Mouse (Mus musculus) small intestine, adult 2 months (tissue): Measurements from ENCODE around the gene Cenpx. TPM values are rescaled to one million over a fixed set of nuclear protein-coding genes. Genes with fewer than 3 reads are reported as not detected.
A peak's percentile ranks its signal among the peaks of the same experiment; 100 is the strongest.

ENCODE experiments used
- H3K27ac ChIP-seq: fragments of 200-500 bp; 2 replicates; pipeline ENCODE4 v1.5.1; 2012; ENCODE audit warnings: low read depth, low read length, control low read depth, inconsistent platforms; ENCODE audit not compliant: insufficient read depth
- H3K27me3 ChIP-seq: fragments of 200-500 bp; 2 replicates; pipeline ENCODE4 v1.6.1; 2012; ENCODE audit warnings: mild to moderate bottlenecking, moderate library complexity, low read length, inconsistent platforms; ENCODE audit not compliant: control insufficient read depth, insufficient read depth
- H3K36me3 ChIP-seq: fragments of 200-500 bp; 2 replicates; pipeline ENCODE4 v1.6.1; 2012; ENCODE audit warnings: mild to moderate bottlenecking, low read length, control low read depth, inconsistent platforms; ENCODE audit not compliant: control insufficient read depth, insufficient read depth
- H3K4me1 ChIP-seq: fragments of 200-500 bp; 2 replicates; pipeline ENCODE4 v1.6.1; 2012; ENCODE audit warnings: low read length, inconsistent platforms, mixed read lengths; ENCODE audit not compliant: control insufficient read depth, insufficient read depth, insufficient read length
- H3K4me3 ChIP-seq: fragments of 200-500 bp; 2 replicates; pipeline ENCODE4 v1.5.1; 2012; ENCODE audit warnings: low read depth, mild to moderate bottlenecking, control low read depth, inconsistent platforms, low read length, moderate library complexity
- CTCF ChIP-seq: fragments of 200-500 bp; IDR thresholded peaks from 2 replicates; pipeline ENCODE4 v1.5.1; 2012; ENCODE audit warnings: low read depth, mild to moderate bottlenecking, control low read depth, inconsistent platforms, low read length, moderate library complexity, mixed read lengths; ENCODE audit not compliant: insufficient replicate concordance, insufficient read length; ENCODE audit errors: extremely low read depth
- POLR2A ChIP-seq: fragments of 200-500 bp; IDR thresholded peaks from 2 replicates; pipeline ENCODE4 v1.6.1; 2012; ENCODE audit warnings: low read depth, mild to moderate bottlenecking, control low read depth, inconsistent platforms, low read length, moderate library complexity
- WGBS: fragments of 180-500 bp; shearing (Covaris S2); methylation state at CpG from one replicate; pipeline ENCODE4 v1.1.7; 2018; 5-methylcytosine and 5-hydroxymethylcytosine counted together
- polyA plus RNA-seq: library from polyadenylated mRNA; depleted of rRNA; stranded (reverse); fragments of >200 nt; gene quantifications from 2 replicates; pipeline ENCODE4 v1.2.3, GENCODE M21; 2012

Gene Cenpx
- polyA plus RNA-seq, 1 experiment, result 46.2 TPM

- Histone ChIP-seq H3K27ac (no peak overlapping the region), H3K4me3 (no peak overlapping the region), H3K27me3 (no peaks in the 10 kb centered on the region), H3K36me3 (peaks cover 24% of the 10 kb centered on the region), H3K4me1 (peaks cover 16% of the 10 kb centered on the region; the same call in 1 of the 2 replicates)
- TF ChIP-seq POLR2A (no peak), CTCF (no peak)
- 74% methylated on average over 12 of the region's 12 CpGs for WGBS
These were observed 17.9 kb downstream of the Cenpx start for GRCm38 (mm10) chr11:120695641-120696040.

- no peak for TF ChIP-seq CTCF
- TF ChIP-seq POLR2A, result no peak
- Histone ChIP-seq H3K4me1 (peaks cover 16% of the 10 kb centered on the region; the same call in 1 of the 2 replicates), H3K4me3 (no peak overlapping the region), H3K27me3 (no peaks in the 10 kb centered on the region), H3K36me3 (peaks cover 28% of the 10 kb centered on the region), H3K27ac (no peak overlapping the region)
- 55% methylated on average over 4 of the region's 4 CpGs for WGBS
These were observed 18.4 kb downstream of the Cenpx start for GRCm38 (mm10) chr11:120695184-120695583.

- TF ChIP-seq POLR2A, result no peak
- TF ChIP-seq CTCF, result no peak
- no peak overlapping the region for H3K4me3 ChIP-seq
- H3K27me3 ChIP-seq, result no peaks in the 10 kb centered on the region
- H3K36me3 ChIP-seq, result peaks cover 31% of the 10 kb centered on the region
- peak overlapping the region; percentile 92 for H3K27ac ChIP-seq
- 59% methylated on average over 3 of the region's 3 CpGs for WGBS
- peaks cover 16% of the 10 kb centered on the region; the same call in 1 of the 2 replicates for H3K4me1 ChIP-seq
These were observed 20.1 kb downstream of the Cenpx start for GRCm38 (mm10) chr11:120693461-120693860.

DNA sequence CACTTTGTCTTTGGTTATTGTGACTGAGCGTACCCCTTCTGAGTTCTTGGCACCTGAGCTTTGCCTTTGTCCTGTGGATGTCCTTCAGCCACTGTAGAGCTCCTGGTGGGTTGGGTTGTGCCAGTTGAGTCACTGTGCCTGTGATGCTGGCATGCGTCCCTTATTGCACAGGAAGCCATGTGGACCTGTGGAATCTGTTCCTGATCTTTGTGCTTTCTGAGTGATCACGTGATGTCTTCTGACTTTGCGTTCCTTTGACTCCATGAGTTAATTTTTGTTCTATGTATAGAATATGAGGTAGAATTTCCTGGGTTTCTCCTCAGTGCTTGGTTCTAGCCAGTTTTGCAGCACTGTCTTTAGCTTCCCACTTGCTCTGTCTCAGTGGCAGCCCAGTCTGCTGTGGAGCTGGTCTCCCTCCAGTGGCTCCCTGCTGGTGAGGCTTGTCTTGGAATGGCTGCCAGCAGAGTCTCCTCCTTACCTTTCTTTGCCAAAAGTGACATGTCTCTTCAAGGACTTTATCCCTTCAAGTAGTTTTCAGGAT is 21.0 kb downstream of the Cenpx start:
- Histone ChIP-seq H3K36me3 (peaks cover 35% of the 10 kb centered on the region), H3K27ac (peak overlapping the region; percentile 92), H3K27me3 (no peaks in the 10 kb centered on the region), H3K4me3 (no peak overlapping the region), H3K4me1 (peaks cover 16% of the 10 kb centered on the region; the same call in 1 of the 2 replicates)
- WGBS, result 33% methylated on average over 4 of the region's 4 CpGs
- TF ChIP-seq POLR2A (no peak), CTCF (no peak)

- TF ChIP-seq POLR2A (no peak), CTCF (no peak)
- WGBS, result 83% methylated on average over 3 of the region's 3 CpGs
- Histone ChIP-seq H3K36me3 (peaks cover 46% of the 10 kb centered on the region), H3K27me3 (no peaks in the 10 kb centered on the region), H3K27ac (no peak overlapping the region), H3K4me1 (peaks cover 14% of the 10 kb centered on the region; the same call in 1 of the 2 replicates), H3K4me3 (no peak overlapping the region)
These were observed 24.2 kb downstream of the Cenpx start for GRCm38 (mm10) chr11:120689365-120689764.

GRCm38 (mm10) chr11:120686650-120687272 is 26.8 kb downstream of the Cenpx start:
- 89% methylated on average over 20 of the region's 20 CpGs for WGBS
- Histone ChIP-seq H3K27me3 (no peaks in the 10 kb centered on the region), H3K36me3 (peaks cover 56% of the 10 kb centered on the region), H3K27ac (no peak overlapping the region), H3K4me1 (no peaks in the 10 kb centered on the region; the same call in 1 of the 2 replicates), H3K4me3 (no peak overlapping the region)
- TF ChIP-seq POLR2A (no peak), CTCF (no peak)

DNA sequence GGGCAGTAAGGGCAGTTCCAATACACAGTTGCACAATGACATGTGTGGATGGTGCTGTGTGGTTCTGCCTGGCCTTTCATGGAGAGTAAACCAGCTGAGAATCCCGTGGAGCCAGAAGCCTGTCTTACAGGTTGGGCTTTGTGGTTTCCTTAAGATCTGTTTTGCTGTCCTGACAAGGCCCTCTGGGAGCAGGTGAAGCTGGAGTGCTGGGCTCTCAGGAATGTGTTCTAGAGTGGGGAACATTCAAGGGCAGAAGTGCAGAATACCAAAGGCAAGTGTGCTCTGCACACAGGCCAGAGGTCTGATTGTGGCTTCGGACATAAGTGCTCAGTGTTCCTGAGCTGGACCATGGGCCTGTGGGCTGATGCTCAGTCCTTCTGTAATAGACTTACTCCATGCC is 28.9 kb downstream of the Cenpx start:
- Histone ChIP-seq H3K27me3 (no peaks in the 10 kb centered on the region), H3K27ac (no peak overlapping the region), H3K4me3 (no peak overlapping the region), H3K4me1 (peaks cover 13% of the 10 kb centered on the region; the same call in 1 of the 2 replicates), H3K36me3 (peaks cover 59% of the 10 kb centered on the region)
- TF ChIP-seq CTCF (no peak), POLR2A (no peak)
- WGBS, result 84% methylated on average over 2 of the region's 2 CpGs
